Mouse (Mus musculus) stomach, embryonic 16.5 days (tissue): Measurements from ENCODE around the gene Maml3. TPM values are rescaled to one million over a fixed set of nuclear protein-coding genes. Genes with fewer than 3 reads are reported as not detected.

ENCODE experiments used
- polyA plus RNA-seq: library from polyadenylated mRNA; unstranded; fragments of >200 nt; fragmentation: Nextera tagmentation; extraction: Ambion mirVana; gene quantifications from 2 replicates; pipeline ENCODE4 v1.2.1, GENCODE M21; 2015

Maml3 gene
- polyA plus RNA-seq, 1 experiment from 2014 or later, result 5.0 TPM

Other genes with a start within 250 kb of the Maml3 start
- 4.4 and 5.1 TPM in 2 replicates for gene Foxo1, start 163.3 kb upstream of the Maml3 start, polyA plus RNA-seq